Mouse (Mus musculus): ENCODE data around the gene Dock1.

Gene Dock1

DNA sequence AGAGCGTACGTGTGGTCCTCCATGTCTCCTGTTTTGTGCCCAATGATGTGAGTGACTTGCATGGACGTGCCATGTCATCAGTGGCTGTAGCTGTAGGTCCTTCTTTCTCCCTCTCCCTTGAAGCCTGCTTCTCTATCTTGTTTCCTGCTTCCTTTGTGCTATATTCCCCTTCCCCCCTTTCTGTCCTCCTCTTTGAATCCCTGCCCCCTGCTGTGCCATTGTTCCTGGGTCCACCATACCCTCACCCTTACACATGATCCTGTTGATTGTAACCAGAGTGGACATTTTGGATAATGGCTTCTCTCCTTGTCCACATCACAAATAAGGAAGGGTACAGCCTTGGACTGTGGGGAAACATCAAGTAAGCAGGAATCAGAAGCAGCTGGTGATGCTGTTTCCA, 81.0 kb downstream of the Dock1 start:
- CTCF ChIA-PET, result no interaction called here

DNA sequence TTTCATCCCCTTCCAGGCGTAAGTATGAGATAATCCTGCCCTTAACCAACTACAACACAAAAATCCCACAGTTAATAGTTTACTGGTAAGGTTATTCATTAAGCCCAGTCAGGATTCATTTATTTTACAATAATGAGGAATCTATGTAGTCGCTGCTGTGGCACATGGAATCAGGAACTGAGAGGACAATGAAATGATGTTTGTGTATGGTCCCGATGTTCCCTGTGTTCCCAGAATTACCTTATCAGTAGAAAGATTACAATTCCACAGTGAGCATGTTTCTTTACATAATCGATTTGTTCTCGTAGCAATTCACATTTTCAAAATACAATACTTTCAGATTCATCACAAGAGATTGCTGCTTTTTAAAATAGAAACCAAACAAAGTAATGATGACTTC, 83.0 kb downstream of the Dock1 start:
- CTCF ChIA-PET, result no interaction called here

DNA sequence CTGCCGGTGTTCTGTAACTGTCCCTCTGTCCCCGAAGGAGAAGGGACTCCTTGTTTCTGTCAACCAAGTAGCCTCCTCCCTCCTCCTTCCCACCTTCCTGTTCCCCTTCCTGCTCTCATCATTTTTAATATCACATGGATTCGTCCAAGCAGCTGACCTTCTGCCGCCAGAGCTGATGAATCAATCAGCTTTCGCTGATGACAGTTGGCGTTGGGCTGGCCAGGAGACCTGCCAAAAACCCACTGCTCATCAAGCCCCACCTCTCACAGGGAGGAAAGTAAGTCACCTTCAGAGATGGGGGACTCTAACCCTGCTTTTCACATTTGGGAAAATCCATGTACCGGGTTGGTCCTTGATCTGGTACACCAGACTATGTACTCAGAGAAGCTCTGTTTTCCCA, 87.2 kb downstream of the Dock1 start:
- CTCF ChIA-PET, result interaction anchor here (0.7 kb wide), 1 partner anchor 19 kb away, joined by 4 read pairs; no protein-coding TSS in a partner anchor

DNA sequence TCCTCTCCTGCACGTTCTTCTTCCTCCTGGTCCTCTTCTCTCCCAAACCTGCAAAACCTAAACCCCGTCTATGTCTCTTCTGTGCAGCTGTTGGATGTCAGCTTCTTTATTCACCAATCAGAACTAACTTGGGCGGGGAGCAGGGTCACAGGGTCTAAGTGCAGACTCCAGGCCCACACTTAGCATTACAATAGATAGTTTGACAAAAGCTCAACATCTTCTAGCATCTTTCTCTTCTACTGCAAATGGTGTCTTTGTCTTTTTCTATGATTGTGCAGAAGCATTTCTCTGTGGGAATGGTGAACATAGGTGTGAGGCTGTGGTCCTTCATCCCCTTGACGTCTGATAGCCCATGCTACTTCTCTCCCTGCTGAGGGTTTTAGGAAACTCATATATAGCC, 91.3 kb downstream of the Dock1 start:
- CTCF ChIA-PET, result no interaction called here

DNA sequence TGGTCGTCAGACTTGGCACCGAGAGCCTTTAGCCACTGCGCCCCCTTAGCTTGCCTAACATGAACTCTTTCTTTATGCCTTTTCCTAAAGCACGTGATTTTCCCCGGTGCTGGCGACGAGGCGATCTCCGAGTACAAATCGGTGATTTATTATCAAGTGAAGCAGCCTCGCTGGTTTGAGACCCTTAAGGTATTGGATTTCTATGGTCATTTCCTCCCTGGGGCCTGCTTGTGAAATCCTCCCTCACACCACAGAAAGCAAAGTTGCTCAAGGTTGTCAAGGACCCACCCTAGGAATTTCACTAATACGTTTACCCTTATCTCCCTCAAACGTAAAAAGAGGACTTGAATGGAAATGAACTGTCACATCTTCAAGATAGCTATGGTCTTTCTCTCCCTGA, 94.7 kb downstream of the Dock1 start:
- CTCF ChIA-PET, result no interaction called here

DNA sequence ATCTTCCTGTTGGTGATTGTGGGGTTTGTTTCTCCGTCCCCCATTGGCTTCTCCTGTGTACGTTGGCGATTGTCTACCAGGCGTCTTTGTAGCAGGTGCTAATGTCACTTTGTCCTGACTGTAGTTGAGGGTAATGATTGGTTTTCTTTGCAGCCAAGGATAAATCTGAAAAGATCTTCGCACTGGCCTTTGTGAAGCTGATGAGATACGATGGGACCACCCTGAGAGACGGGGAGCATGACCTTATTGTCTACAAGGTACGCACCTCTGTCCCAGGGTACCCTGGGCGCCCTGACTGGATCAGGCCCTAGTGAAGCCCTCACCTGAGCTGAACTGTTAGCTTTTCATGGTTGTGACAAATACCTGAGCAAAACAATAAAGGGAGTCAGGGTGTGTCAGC, 100.9 kb downstream of the Dock1 start:
- CTCF ChIA-PET, result no interaction called here

DNA sequence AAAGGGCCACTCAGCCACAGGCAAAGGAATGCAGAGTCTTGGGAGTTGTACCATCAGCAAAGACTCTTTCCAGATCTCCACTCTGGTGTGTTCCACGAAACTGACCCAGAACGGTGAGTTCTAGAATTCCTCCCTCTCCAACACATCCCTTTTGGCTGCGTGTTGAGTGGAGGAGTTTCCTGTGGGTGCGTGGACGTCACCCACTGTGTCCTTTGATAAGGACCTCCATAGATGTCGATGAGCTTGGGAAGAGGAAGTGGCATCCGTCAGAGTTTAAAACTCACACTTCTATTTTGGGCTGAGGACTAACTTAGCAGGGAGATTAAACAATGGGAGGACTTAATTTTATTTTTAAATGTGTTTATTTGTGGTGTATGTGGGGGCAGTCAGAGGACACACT, 101.9 kb downstream of the Dock1 start:
- CTCF ChIA-PET, result no interaction called here

DNA sequence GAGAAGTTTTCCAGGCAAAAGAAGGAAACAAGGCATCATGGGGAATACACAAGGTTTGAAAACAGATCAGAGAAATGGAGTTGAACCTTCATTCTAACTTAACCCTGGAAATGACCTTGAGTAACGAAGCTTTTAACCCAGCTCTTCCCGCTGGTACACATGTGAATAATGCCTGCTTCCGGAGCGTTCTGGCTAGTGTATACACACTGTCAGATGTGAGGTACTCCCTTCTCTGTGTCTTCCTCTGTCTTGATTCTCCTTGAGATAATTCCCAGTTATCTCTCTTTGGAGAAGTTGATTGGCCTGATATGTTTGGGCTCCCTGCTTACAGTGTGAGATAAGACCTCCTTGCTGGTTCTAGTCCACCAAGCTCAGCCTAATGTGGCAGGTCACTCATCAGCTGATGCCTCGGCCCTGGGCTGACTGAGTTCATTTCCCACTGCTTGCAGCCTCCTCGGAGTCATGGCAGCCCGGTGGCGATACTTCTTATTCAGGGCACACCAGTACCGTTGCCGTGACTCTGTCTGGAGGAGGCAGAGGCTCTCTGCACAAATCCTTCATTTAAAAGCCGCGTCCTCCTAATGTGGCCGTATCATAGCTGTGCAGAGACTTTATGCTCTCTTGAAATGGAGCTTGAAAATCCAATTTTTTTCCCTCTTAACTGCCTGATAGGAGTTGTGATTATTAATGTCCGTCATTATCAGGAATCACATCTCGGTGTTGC, 102.6 kb downstream of the Dock1 start:
- CTCF ChIA-PET, result no interaction called here

DNA sequence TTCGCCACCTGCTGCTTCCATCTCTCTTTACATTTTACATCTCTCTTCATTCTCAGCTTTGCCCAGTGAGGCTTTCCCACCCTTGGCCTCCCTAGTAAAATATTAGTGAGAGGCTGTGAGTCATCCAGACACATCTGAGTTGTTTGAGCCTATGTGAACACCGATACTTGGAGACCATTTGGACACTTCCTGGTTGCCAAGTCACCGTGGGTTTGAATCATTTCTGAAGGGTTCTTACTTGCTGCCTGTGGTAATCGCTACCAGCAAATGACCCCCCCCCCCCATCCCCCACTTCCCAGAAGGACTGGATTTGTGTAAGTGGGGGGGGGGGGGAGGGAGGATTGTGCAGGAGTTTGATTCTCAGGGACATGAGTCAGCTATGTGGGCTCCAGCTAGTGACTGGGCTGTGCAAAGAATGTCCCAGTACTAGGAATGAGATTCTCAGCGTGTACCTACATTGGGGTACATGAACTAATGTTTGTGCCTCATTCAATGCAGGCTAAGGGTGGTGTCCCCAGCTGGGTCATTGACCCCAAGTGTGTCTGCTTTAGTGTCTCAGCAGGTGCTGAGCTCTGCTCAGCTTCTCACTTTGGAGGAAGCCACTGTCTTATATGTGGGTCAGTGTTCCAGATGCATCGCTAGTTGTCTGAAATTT, 103.4 kb downstream of the Dock1 start:
- CTCF ChIA-PET, result no interaction called here

DNA sequence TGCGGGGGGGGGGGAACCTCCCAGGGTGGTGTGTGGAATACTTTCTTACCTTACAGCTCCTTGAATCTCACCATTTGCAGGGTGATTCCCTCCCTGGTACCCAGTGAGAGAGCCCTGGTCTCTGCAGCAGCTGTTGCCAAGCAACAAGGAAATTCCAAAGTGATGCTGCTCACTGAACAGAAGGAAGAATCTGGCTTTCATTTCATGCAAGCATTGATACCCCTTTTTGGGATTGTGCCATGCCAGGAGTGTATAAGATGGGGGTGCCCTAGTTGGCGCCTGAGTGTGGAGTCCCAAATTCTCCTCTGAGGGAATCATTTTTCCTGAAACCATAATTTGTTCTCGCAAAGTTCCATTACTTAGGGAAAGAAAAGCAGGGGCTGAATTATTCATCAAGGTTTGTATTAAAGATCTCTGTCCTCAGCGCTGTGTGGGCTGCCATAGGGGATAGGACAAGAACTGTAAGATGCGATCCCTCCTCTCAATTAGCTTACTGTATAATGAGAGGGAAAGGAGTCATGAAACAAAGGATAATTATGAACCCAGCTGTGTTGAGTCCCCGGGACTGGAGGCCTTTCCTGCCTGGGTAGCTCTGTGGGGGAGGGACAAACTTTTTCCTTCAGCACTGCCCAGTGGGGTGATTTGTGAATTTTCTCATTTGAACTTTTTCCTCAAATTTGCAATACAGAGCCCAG, 104.2 kb downstream of the Dock1 start:
- CTCF ChIA-PET, result no interaction called here

DNA sequence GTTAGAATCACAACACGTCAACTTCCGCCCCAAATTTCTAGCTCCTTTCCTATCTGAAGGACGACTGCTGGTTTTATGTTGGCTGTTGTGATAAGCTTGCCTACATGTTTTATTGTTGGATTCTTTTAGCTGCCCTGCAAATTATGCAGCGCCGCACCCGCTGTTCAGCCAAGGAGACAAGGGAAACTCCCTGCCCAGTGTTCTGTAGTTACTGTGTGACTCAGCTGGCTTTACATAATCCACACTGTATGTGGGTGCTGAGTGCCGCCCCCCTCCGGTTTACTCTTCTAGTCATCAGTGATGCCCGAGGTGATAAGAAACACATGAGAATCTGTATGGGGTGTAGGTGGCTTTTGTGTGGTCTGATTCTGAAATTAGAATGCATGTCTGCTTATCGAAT, 105.2 kb downstream of the Dock1 start:
- CTCF ChIA-PET, result no interaction called here

DNA sequence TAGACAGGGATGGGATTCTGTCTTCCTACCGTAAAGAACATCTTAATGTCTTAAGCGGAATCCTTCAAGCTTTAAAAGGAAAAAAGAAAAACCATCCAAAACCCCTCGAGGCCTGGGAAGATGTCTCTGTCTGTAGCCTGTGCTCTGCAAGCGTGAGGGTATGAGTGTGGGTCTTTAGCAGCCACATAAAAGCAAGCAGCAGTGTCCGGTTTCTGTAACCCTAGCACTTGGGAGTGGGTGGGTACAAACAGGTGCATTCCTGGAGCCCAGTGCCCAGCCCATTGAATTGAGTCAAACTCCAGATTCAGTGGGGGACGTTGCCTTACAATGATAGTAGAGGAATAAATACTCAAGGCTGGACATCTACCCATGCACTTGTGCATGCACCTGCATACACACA, 105.9 kb downstream of the Dock1 start:
- CTCF ChIA-PET, result no interaction called here

DNA sequence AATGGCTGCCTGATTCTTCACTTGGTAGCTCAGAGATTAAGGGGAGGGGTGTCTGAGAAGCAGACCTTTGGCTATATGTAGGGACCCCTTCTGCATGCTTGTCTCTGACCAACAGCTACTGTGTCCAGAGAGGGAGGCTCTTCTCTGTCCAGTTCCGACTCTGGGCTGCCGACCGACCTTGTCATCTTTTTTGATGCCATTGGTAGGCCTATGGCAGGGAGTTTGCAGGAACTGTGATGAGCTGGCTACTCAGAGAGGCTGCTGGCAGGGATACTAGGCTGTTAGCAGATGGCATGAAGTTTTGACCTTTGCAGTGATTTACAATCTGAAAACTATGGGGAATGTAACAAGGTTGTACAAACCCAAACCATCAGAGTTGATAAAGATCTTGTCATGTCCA, 109.3 kb downstream of the Dock1 start:
- CTCF ChIA-PET, result no interaction called here

DNA sequence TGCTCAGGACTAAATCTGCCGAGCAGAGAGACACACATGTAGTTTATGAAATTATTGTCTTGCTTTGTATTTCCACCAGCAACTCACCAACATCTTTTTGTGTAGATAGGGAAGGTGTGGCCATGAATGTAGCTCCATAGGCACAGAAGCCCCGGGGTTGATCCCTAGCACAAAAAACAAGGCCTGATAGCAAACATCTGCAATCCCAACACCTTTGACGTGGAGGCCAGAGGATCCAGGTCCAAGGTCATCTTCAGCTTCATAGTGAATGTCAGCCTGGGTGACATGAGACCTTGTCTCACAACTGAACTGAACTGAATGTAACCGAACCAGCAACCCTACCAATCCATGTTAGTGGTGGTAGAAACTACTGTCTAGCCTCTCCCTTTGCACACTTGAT, 116.7 kb downstream of the Dock1 start:
- CTCF ChIA-PET, result no interaction called here

DNA sequence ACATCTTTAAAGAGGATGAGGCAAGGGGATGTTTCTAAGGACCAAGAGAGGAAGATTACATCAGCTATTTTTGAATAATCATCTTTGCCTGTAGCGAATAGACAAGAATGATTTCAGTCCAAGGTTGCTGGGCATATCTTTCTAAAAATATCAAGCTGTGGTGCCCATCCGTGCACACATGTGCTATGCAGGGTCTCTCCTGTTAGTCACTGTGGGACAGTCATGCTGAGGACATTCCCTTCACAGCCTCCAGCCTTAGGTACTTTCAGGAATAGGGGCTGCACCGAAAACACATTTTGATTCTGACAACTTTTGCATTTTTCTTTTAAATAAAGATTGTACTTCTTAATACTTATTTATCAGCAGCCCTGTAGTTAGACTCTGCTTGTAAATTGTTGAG, 124.4 kb downstream of the Dock1 start:
- CTCF ChIA-PET, result no interaction called here

DNA sequence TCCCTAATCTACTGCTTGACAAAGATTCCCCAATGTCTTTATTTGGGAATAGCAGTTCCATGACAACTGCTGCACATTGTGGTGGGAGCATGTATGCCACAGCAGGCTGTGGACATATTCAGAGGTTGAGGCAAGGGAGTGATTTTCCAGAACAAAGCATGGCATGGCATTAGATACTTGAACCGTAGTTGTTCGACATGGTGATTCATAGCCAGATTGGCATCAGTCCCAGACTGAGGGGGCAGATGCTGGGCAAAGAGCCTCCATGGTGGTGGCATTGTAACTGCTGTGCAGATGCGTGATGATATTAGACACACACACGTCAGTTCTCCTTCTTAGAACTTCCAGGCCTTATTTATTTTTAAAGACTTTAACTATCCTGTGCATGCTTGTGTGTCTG, 129.6 kb downstream of the Dock1 start:
- CTCF ChIA-PET, result no interaction called here

DNA sequence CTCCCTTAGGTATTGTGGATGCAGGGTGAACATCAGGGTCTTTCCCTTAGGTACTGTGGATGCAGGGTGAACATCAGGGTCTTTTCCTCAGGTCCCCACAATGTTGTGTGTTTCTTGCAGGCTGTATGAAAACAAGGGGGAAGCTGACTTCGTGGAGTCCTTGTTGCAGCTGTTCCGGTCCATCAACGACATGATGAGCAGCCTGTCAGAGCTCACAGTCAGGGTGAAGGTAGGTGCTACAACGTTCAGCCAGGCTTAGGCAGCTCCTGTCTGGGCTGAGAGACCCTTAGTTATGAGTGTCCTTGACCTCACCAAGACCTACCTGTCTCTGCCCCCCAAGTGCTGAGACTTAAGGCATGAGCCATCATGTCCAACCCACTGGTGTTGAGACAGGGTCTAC, 134.0 kb downstream of the Dock1 start:
- CTCF ChIA-PET, result no interaction called here

DNA sequence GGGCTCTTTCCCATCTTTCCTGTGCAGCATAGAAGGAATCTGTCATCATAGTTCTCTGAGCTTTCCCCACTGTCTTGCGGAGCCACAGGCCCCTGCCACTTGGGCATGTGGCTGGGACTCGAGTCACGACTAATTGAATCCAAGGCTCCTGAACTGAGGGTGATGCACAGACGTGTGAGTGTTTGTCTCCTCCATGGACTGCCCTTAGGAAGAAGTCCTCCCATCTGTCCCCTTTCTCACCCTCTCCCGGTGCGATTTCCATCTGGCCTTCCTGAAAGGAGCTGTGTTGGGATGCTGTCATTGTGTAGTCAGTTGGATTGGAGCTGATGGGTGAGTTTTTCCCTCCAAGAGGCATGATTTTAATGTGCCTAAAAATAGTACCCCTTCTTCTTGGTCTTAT, 136.3 kb downstream of the Dock1 start:
- CTCF ChIA-PET, result no interaction called here

DNA sequence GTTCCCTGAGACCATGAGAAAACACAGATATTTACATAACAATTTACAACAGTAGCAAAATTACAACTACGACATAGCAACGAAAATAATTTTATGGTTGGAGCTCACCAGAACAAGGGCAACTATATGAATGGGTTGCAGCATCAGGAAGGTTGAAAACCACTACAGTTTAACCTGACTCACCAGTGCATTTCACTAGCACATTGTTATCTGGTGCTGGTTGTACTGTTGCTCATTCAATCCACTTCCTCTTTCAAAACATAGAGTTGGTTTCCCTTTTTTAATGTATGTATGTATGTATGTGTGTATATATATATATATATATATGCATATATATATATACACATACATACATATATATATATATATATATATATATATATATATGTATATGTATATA, 138.0 kb downstream of the Dock1 start:
- CTCF ChIA-PET, result no interaction called here

DNA sequence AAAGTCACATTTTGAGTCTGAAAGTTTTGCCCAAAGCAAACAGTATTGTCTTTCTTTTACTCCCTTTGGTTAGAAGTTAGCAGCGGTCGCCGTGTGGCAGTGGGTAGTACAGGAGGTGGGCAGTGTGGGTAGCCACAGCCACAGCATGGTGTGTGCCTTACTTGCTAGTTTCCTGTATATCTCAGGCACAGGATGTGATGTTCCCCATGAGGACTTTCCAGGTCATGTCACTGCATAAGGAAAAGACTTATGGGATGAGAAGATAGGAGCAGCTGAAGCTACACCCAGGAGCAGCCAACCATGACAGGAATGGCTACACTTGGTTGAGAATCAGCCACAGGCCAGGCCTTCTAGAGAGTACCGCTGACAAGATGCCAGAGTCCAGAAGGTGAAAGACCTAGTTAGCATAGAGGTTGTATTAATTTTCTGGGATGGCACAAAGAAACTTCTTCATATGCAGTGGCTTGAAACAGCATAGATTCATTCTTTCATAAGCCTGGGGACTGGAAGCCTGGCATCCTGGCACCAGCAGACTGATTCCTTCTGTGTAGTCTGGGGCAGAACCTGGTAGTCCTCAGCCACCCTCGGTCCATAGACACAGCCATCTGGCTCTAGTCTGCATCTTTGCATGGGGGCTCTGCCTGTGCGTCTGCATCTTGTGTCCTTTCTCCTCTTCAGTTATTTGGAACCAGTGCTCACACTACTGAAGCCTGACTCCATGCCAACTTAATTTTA, 139.0 kb downstream of the Dock1 start:
- CTCF ChIA-PET, result no interaction called here

DNA sequence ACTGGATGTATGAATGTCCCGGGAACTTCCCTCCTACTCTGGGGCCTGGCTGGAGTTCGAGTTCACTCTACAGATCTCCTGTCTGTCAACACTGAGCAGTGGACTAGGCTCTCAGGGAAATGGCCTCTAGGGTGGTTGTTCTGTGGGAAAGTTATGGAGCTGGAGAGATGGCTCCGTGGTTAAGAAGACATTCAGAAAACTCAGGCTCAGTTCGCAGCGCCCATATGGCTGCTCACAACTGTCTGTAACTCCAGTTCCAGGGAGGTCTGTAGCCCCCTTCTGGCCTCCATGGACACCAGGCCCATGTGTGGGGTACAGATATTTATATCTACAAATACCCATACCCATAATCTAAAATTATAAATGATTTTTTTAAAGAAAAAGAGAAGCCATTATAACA, 148.0 kb downstream of the Dock1 start:
- CTCF ChIA-PET, result no interaction called here

DNA sequence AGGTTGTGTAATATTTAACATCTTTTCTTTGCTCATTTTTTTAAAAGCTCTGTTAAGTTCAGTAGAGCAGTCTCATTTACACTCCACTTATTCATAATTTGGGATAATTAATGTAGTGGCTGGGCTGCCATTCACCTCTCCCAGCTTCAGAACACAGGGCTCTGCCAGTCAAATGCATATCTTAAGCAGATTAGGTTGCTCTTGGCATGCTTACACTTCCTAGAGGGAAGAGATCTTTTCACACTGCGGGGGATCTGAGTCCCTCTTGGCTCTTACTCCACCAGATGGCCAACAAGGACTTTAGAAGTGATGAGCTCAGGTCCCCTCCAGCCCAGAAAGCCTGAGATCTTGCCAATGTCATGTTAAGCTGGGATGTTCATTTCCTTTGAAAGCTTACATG, 150.8 kb downstream of the Dock1 start:
- CTCF ChIA-PET, result interaction anchor here (0.7 kb wide), 1 partner anchor 125 kb away, joined by 3 read pairs; no protein-coding TSS in a partner anchor

DNA sequence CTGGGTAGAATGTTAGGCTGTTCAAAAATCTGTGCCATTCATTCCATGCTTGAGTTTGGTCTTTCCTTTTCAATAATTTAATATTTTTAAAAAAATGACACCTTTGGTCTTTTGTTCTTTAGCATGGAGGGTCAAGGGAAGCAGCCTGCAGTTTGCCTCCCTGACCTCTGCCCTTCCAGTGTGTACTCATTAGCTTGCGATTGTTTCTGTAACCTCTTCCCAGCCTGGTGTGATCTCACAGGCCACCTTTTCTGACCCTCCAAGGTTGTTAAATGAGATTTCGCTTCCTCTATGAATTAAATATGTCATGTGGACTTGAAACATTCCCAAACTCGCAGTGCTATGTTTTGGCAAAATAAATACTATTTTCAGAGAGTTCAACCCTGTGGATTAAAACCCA, 151.6 kb downstream of the Dock1 start:
- CTCF ChIA-PET, result no interaction called here

Data from spleen, embryonic (tissue).